Mouse (Mus musculus): ENCODE measurements around the gene Spen. TPM values are rescaled to one million over a fixed set of nuclear protein-coding genes. Genes with fewer than 3 reads are reported as not detected.

Spen gene
- polyA plus RNA-seq, 1 experiment from 2014 or later = 8.4 TPM

DNA sequence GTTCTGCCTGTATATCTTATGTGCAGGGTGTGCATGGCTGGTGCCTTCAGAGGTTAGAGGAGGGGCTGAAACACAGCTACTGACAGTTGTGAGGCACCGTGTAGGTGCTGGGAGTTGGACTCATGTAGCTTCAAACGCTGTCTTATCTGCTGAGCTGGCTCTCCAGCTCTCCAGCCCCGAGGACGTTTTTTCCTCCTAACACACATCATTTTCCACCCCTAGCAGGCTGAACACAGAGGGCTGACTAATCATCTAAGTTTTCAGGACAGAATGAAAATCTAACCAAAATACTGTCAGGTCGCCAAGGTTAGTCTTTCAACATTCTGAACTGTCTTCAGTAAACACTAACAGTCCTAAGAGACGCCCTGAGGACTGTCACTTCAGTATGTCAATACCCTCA lies 13.7 kb downstream of the Spen start:
- Histone ChIP-seq H3K27ac (no peak overlapping the region), H3K4me3 (replicated peaks) (no peak overlapping the region)

GRCm38 (mm10) chr4:141523128-141523527 lies 15.3 kb downstream of the Spen start:
- no peak overlapping the region for H3K4me2 ChIP-seq
- H3K4me3 ChIP-seq (replicated peaks) = no peak overlapping the region
- WGBS = 70% methylated on average over 11 of the region's 11 CpGs
- no peak overlapping the region for H3K27ac ChIP-seq
- no peak; the same call in 1 of the 2 replicates for ATAC-seq (ENCODE audit: insufficient read depth, low FRiP score, low read depth)
- H3K9ac ChIP-seq = no peak overlapping the region
- peaks cover 20% of the 10 kb centered on the region for H3K36me3 ChIP-seq
- H3K9me3 ChIP-seq = no peaks in the 10 kb centered on the region
- H3K4me1 ChIP-seq = peaks cover 4% of the 10 kb centered on the region; the same call in 1 of the 2 replicates
- no peaks in the 10 kb centered on the region for H3K27me3 ChIP-seq (replicated peaks)

More for the DNA sequence above, 13.7 kb downstream of the Spen start:
- Histone ChIP-seq H3K9me3 (no peaks in the 10 kb centered on the region), H3K4me2 (no peak overlapping the region), H3K36me3 (peaks cover 15% of the 10 kb centered on the region), H3K4me1 (peaks cover 8% of the 10 kb centered on the region; the same call in 1 of the 2 replicates), H3K9ac (no peak overlapping the region), H3K27me3 (replicated peaks) (no peaks in the 10 kb centered on the region)
- no peak for ATAC-seq (ENCODE audit: insufficient read depth, low FRiP score, low read depth)
- 36% methylated on average over 6 of the region's 6 CpGs for WGBS

DNA sequence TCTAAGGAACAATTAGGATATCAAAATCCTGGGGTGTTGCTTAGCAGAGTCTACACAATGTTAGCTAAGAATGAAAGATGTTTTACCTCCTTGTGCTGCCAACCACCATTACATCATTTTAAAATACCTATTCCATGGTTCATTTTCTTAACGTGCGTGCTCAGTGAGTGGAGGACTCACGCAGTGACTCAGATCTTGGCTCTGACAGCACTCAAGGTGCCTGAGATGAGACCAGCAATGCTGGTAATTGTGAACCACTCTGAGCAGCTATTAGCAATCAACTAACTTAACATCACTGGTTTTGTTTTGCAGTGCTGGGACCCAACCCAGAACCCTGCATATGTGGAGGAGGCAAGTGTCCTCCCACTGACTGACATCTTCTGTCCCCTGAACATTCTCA lies 20.0 kb downstream of the Spen start:
- Histone ChIP-seq H3K36me3 (peaks cover 27% of the 10 kb centered on the region), H3K27me3 (replicated peaks) (no peaks in the 10 kb centered on the region), H3K9ac (no peak overlapping the region), H3K9me3 (no peaks in the 10 kb centered on the region), H3K4me1 (peaks cover 8% of the 10 kb centered on the region), H3K4me3 (replicated peaks) (no peak overlapping the region), H3K4me2 (no peak overlapping the region), H3K27ac (no peak overlapping the region)
- no peak for ATAC-seq (ENCODE audit: insufficient read depth, low FRiP score, low read depth)
- 71% methylated on average over 3 of the region's 3 CpGs for WGBS

DNA sequence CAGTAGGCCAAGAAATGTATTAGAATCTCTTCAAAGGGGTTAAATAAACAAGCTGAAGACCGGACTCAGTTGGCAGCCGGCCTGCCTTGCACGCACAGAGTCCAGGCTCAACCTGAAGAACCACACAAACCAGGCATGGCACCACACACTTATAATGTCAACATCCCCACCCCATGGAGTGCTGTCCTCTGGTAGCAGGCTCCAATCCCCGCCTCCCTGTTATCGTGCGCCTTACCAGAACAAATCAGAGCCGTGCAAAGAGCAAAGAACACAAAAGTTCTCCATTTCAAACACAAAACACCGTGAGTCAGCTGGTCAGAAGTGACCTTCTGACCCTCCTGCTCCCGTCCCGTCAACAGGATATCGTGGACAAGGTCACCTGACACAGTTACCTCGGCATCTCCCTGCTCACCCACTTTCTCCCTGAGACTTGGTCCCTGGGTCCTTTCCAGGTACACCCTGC lies 24.2 kb downstream of the Spen start:
- Histone ChIP-seq H3K36me3 (peaks cover 12% of the 10 kb centered on the region; the same call in 1 of the 2 replicates), H3K9ac (no peak overlapping the region), H3K9me3 (no peaks in the 10 kb centered on the region), H3K4me1 (peaks cover 18% of the 10 kb centered on the region), H3K27me3 (replicated peaks) (no peaks in the 10 kb centered on the region), H3K4me2 (0 out of 2 replicates have a peak overlapping the region, but pooled peaks have one; percentile 2), H3K4me3 (replicated peaks) (no peak overlapping the region), H3K27ac (peak overlapping the region; percentile 63)
- WGBS = 39% methylated on average over 12 of the region's 12 CpGs
- ATAC-seq (ENCODE audit: insufficient read depth, low FRiP score, low read depth) = peak; percentile 89

DNA sequence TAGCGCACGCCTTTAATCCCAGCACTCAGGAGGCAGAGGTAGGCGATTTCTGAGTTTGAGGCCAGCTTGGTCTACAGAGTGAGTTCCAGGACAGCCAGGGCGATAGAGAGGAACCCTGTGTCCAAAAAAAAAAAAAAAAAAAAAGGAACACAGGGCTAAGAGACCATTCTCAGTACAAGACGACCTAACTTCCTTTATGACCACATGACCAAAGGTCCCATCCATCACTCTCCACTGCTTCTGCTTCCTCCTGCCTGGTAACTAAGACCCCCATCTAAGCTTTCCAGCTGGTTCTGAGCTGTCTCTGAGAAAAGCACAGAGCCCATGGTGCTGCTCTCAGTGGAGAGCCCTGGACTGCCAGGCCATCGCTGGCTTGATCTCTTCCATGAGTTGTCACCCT lies 26.3 kb downstream of the Spen start:
- H3K36me3 ChIP-seq = 0 out of 2 replicates have a peak, but pooled peaks cover 3% of the 10 kb centered on the region
- H3K9me3 ChIP-seq = no peaks in the 10 kb centered on the region
- ATAC-seq (ENCODE audit: insufficient read depth, low FRiP score, low read depth) = no peak
- WGBS = 65% methylated on average over 6 of the region's 6 CpGs
- peaks cover 19% of the 10 kb centered on the region for H3K4me1 ChIP-seq
- no peak overlapping the region for H3K4me3 ChIP-seq (replicated peaks)
- no peak overlapping the region for H3K9ac ChIP-seq
- H3K27me3 ChIP-seq (replicated peaks) = no peaks in the 10 kb centered on the region
- no peak overlapping the region for H3K4me2 ChIP-seq
- H3K27ac ChIP-seq = no peak overlapping the region

GRCm38 (mm10) chr4:141510457-141510856 lies 27.9 kb downstream of the Spen start:
- Histone ChIP-seq H3K4me1 (peaks cover 29% of the 10 kb centered on the region), H3K9ac (no peak overlapping the region), H3K4me3 (replicated peaks) (no peak overlapping the region), H3K4me2 (no peak overlapping the region), H3K36me3 (no peaks in the 10 kb centered on the region), H3K27me3 (replicated peaks) (no peaks in the 10 kb centered on the region), H3K9me3 (no peaks in the 10 kb centered on the region), H3K27ac (no peak overlapping the region)
- 78% methylated on average over 13 of the region's 13 CpGs for WGBS
- ATAC-seq (ENCODE audit: insufficient read depth, low FRiP score, low read depth) = no peak

DNA sequence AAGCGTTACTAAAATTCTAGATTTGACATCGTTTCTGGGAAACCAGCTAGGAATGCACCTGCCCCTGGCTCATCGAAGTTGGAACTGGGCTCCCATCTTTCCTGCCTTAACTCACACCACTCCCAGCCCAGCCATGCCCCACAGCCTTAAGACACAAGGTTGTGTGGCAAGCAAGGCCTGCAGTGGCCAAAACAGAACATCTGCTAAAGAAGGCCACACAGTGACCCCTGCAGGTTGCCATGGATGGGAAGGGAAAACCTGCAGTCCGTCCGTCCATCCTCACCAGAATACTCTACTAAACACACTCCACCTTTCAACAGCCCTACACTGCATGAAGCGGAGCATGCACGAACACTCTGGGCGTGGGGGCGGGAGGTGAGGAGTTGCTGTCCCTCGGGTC lies 31.5 kb downstream of the Spen start:
- H3K9ac ChIP-seq = no peak overlapping the region
- no peak overlapping the region for H3K4me3 ChIP-seq (replicated peaks)
- peaks cover 16% of the 10 kb centered on the region for H3K4me1 ChIP-seq
- 71% methylated on average over 10 of the region's 10 CpGs for WGBS
- peak overlapping the region; percentile 33; the same call in 1 of the 2 replicates for H3K4me2 ChIP-seq
- H3K27me3 ChIP-seq (replicated peaks) = no peaks in the 10 kb centered on the region
- peak overlapping the region; percentile 88 for H3K27ac ChIP-seq
- peaks cover 2% of the 10 kb centered on the region for H3K36me3 ChIP-seq
- ATAC-seq (ENCODE audit: insufficient read depth, low FRiP score, low read depth) = no peak; the same call in 1 of the 2 replicates
- no peaks in the 10 kb centered on the region for H3K9me3 ChIP-seq

DNA sequence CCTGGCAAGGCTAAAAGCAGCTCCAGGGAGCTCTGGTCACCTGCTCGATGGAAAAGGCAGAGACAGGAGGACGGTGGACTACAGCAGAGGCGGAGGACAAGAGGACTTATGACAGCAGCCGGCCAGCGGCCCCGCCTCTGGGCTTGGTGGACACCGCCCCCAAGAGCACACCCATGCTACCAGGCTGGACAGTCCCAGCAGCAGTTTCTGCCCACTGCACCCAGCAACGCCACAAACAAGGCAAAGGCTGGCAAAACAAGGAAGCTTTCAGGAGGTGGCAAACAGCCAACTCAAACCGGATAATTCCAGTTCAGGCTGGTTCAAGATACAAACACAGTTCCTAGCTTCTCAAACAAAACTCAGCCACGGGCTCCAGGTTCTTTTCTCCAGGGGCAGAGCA lies 32.0 kb downstream of the Spen start:
- Histone ChIP-seq H3K36me3 (peaks cover 2% of the 10 kb centered on the region), H3K4me3 (replicated peaks) (no peak overlapping the region), H3K27ac (peak overlapping the region; percentile 88), H3K9ac (no peak overlapping the region), H3K9me3 (no peaks in the 10 kb centered on the region), H3K4me2 (peak overlapping the region; percentile 33), H3K4me1 (peaks cover 21% of the 10 kb centered on the region), H3K27me3 (replicated peaks) (no peaks in the 10 kb centered on the region)
- 42% methylated on average over 10 of the region's 10 CpGs for WGBS
- peak; percentile 81 for ATAC-seq (ENCODE audit: insufficient read depth, low FRiP score, low read depth)

GRCm38 (mm10) chr4:141505810-141506209 lies 32.6 kb downstream of the Spen start:
- no peaks in the 10 kb centered on the region for H3K27me3 ChIP-seq (replicated peaks)
- ATAC-seq (ENCODE audit: insufficient read depth, low FRiP score, low read depth) = no peak
- WGBS = 87% methylated on average over 11 of the region's 11 CpGs
- peak overlapping the region; percentile 88 for H3K27ac ChIP-seq
- no peaks in the 10 kb centered on the region for H3K9me3 ChIP-seq
- H3K4me1 ChIP-seq = peaks cover 25% of the 10 kb centered on the region
- H3K4me3 ChIP-seq (replicated peaks) = no peak overlapping the region
- H3K4me2 ChIP-seq = no peak overlapping the region
- H3K36me3 ChIP-seq = peaks cover 2% of the 10 kb centered on the region
- no peak overlapping the region for H3K9ac ChIP-seq

- no peaks in the 10 kb centered on the region for H3K27me3 ChIP-seq (replicated peaks)
- 92% methylated on average over 4 of the region's 4 CpGs for WGBS
- H3K4me3 ChIP-seq (replicated peaks) = no peak overlapping the region
- ATAC-seq (ENCODE audit: insufficient read depth, low FRiP score, low read depth) = no peak
- H3K9ac ChIP-seq = no peak overlapping the region
- no peak overlapping the region for H3K4me2 ChIP-seq
- H3K4me1 ChIP-seq = peaks cover 22% of the 10 kb centered on the region
- peaks cover 2% of the 10 kb centered on the region for H3K36me3 ChIP-seq
- H3K27ac ChIP-seq = no peak overlapping the region
- H3K9me3 ChIP-seq = no peaks in the 10 kb centered on the region
Observed at GRCm38 (mm10) chr4:141504471-141504870, 33.9 kb downstream of the Spen start.

- peaks cover 22% of the 10 kb centered on the region for H3K4me1 ChIP-seq
- no peaks in the 10 kb centered on the region for H3K9me3 ChIP-seq
- H3K36me3 ChIP-seq = peaks cover 2% of the 10 kb centered on the region
- H3K4me2 ChIP-seq = no peak overlapping the region
- ATAC-seq (ENCODE audit: insufficient read depth, low FRiP score, low read depth) = no peak
- 67% methylated on average over 5 of the region's 5 CpGs for WGBS
- no peak overlapping the region for H3K27ac ChIP-seq
- H3K4me3 ChIP-seq (replicated peaks) = no peak overlapping the region
- H3K9ac ChIP-seq = no peak overlapping the region
- no peaks in the 10 kb centered on the region for H3K27me3 ChIP-seq (replicated peaks)
Observed at GRCm38 (mm10) chr4:141502723-141503122, 35.7 kb downstream of the Spen start.

GRCm38 (mm10) chr4:141501058-141501457 lies 37.3 kb downstream of the Spen start:
- peaks cover 12% of the 10 kb centered on the region for H3K4me1 ChIP-seq
- H3K9me3 ChIP-seq = no peaks in the 10 kb centered on the region
- H3K36me3 ChIP-seq = peaks cover 2% of the 10 kb centered on the region
- H3K27me3 ChIP-seq (replicated peaks) = no peaks in the 10 kb centered on the region
- H3K4me2 ChIP-seq = no peak overlapping the region
- peak overlapping the region; percentile 41; the same call in 1 of the 2 replicates for H3K27ac ChIP-seq
- ATAC-seq (ENCODE audit: insufficient read depth, low FRiP score, low read depth) = no peak
- no peak overlapping the region for H3K9ac ChIP-seq
- no peak overlapping the region for H3K4me3 ChIP-seq (replicated peaks)
- WGBS = 39% methylated on average over 5 of the region's 5 CpGs

GRCm38 (mm10) chr4:141500637-141501036 lies 37.8 kb downstream of the Spen start:
- no peaks in the 10 kb centered on the region for H3K27me3 ChIP-seq (replicated peaks)
- H3K36me3 ChIP-seq = peaks cover 2% of the 10 kb centered on the region
- H3K4me1 ChIP-seq = peaks cover 12% of the 10 kb centered on the region
- no peak overlapping the region for H3K4me3 ChIP-seq (replicated peaks)
- 57% methylated on average over 4 of the region's 4 CpGs for WGBS
- no peak overlapping the region for H3K9ac ChIP-seq
- no peaks in the 10 kb centered on the region for H3K9me3 ChIP-seq
- no peak overlapping the region for H3K4me2 ChIP-seq
- H3K27ac ChIP-seq = peak overlapping the region; percentile 41; the same call in 1 of the 2 replicates
- no peak for ATAC-seq (ENCODE audit: insufficient read depth, low FRiP score, low read depth)

Data from stomach, embryonic 15.5 days (tissue).